Mouse (Mus musculus) testis, postnatal 10 days (tissue): ENCODE data around the gene Chn2.
A peak's percentile ranks its signal among the peaks of the same experiment; 100 is the strongest.

ENCODE experiments used
- DNase-seq: peaks from one replicate; pipeline ENCODE4 v3.0.0; 2021; ENCODE audit warnings: low spot score

Chn2 gene

GRCm38 (mm10) chr6:54039357-54039804, at the start of gene Chn2:
Chn2 (plus strand) TSS chr6:54039554.
- peak; percentile 70 for DNase-seq

- no peak for DNase-seq
These were observed 47.0 kb upstream of the Chn2 start for GRCm38 (mm10) chr6:53992386-53992785.

GRCm38 (mm10) chr6:53995519-53995918, 43.8 kb upstream of the Chn2 start:
- DNase-seq, result no peak

GRCm38 (mm10) chr6:53996226-53996955, 43.0 kb upstream of the Chn2 start:
- DNase-seq, result no peak

- DNase-seq, result no peak
These were observed 34.1 kb upstream of the Chn2 start for GRCm38 (mm10) chr6:54005302-54005701.

GRCm38 (mm10) chr6:54008448-54009120, 30.8 kb upstream of the Chn2 start:
- no peak for DNase-seq

GRCm38 (mm10) chr6:54009293-54009692, 30.1 kb upstream of the Chn2 start:
- no peak for DNase-seq

GRCm38 (mm10) chr6:54010362-54010761, 29.0 kb upstream of the Chn2 start:
- DNase-seq, result no peak

- no peak for DNase-seq
These were observed 27.2 kb upstream of the Chn2 start for GRCm38 (mm10) chr6:54012163-54012562.

- DNase-seq, result no peak
These were observed 21.3 kb upstream of the Chn2 start for GRCm38 (mm10) chr6:54018038-54018437.

GRCm38 (mm10) chr6:54018861-54019260, 20.5 kb upstream of the Chn2 start:
- DNase-seq, result no peak

GRCm38 (mm10) chr6:54021123-54021789, 18.1 kb upstream of the Chn2 start:
- DNase-seq, result no peak

GRCm38 (mm10) chr6:54023846-54024245, 15.5 kb upstream of the Chn2 start:
- no peak for DNase-seq

GRCm38 (mm10) chr6:54028706-54029105, 10.6 kb upstream of the Chn2 start:
- no peak for DNase-seq

GRCm38 (mm10) chr6:54030351-54030750, 9.0 kb upstream of the Chn2 start:
- no peak for DNase-seq

- no peak for DNase-seq
These were observed 8.6 kb upstream of the Chn2 start for GRCm38 (mm10) chr6:54030776-54031175.

GRCm38 (mm10) chr6:54034471-54034870, 4.9 kb upstream of the Chn2 start:
- peak; percentile 80 for DNase-seq

GRCm38 (mm10) chr6:54035548-54035947, 3.8 kb upstream of the Chn2 start:
- no peak for DNase-seq

GRCm38 (mm10) chr6:54038866-54039265, 488 bp upstream of the Chn2 start:
- no peak for DNase-seq

GRCm38 (mm10) chr6:54039805-54040447, 572 bp downstream of the Chn2 start:
- peak; percentile 56 for DNase-seq

GRCm38 (mm10) chr6:54040448-54040844, 1.1 kb downstream of the Chn2 start:
- no peak for DNase-seq

- no peak for DNase-seq
These were observed 2.2 kb downstream of the Chn2 start for GRCm38 (mm10) chr6:54041386-54042043.
